Mouse (Mus musculus) left cerebral cortex, adult 18-20 months (tissue): ENCODE measurements around the gene Gm4133. TPM values are rescaled to one million over a fixed set of nuclear protein-coding genes. Genes with fewer than 3 reads are reported as not detected.
"Not testable (repeated sequence)": the region's sequence is repeated elsewhere in the genome, so short reads cannot be mapped to it uniquely, and the experiment has no call there.

Experiments
- DNase-seq, 2 experiments: peaks; one replicate each; pipeline ENCODE4 v3.0.0; 2021 to 2022; ENCODE audit warnings: low spot score in 2 of 2, mixed read lengths in 1 of 2
- long read RNA-seq, 2 experiments: library from polyadenylated mRNA; stranded (forward); transcript quantifications; one replicate each; pipeline ENCODE4 v2.0.0; 2021
- total RNA-seq, 2 experiments: library from RNA; stranded (reverse); gene quantifications; 2 replicates each; pipeline ENCODE4 v1.2.3; 2021

Gm4133 gene
- not detected for total RNA-seq
- long read RNA-seq, experiment 1 = 0 reads
- long read RNA-seq, experiment 2 = 0 reads

DNA sequence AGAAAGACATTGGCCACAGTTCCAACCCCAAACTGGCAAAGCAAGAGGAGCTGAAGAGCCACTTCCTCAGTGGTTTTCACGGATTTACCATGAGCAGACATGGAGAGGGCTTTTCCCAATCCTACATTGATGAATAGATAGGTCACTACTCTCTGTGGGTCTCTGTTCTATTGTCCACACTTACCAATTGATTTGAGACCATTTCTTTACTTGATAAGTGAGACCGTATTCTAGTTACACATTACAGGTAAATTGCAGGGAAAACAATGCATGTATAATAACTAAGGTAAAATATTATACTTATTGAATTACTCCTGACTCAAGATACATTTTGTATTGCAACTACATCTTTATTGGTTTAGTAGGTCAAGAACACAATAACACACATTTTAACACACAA, at the start of gene Gm4133:
Gene Gm4133, minus strand, starts transcription at position 101 of the 400 bp plus-strand sequence.
- not testable (repeated sequence) for DNase-seq

DNA sequence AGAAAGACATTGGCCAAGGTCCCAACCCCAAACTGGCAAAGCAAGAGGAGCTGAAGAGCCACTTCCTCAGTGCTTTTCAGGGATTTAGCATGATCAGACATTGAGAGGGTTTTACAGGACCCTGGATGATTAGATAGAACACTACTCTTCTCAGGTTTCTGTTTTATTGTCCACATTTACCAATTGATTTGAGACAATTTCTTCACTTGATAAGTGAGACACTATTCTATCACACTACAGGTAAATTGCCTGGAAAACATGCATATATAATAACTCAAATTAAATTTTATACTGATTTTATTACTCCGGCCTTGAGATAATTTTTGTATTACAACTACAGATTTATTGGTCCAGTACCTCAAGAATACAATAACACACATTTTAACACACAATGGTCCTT, 41.4 kb upstream of the Gm4133 start, which contains the start of gene Gm5728:
Gene Gm5728, minus strand, starts transcription at position 101 of the 400 bp plus-strand sequence.
- DNase-seq = not testable (repeated sequence)

Other genes starting within 250 kb of the Gm4133 start
- not detected for gene Vmn1r91, start 234.4 kb downstream of the Gm4133 start, total RNA-seq
- gene Gm16442, start 211.5 kb downstream of the Gm4133 start, total RNA-seq = not detected
- gene Vmn1r93, start 195.0 kb downstream of the Gm4133 start, total RNA-seq = not detected
- not detected for gene Vmn1r94, start 165.7 kb downstream of the Gm4133 start, total RNA-seq
- gene Vmn1r95, start 140.4 kb downstream of the Gm4133 start, total RNA-seq = not detected
- not detected for gene Gm6164, start 128.5 kb downstream of the Gm4133 start, total RNA-seq
- gene Gm4498, start 100.2 kb downstream of the Gm4133 start, total RNA-seq = not detected
- gene Gm5890, start 71.2 kb downstream of the Gm4133 start, total RNA-seq = not detected
- not detected for gene Gm5728, start 41.3 kb upstream of the Gm4133 start, total RNA-seq
- gene Vmn1r100, start 83.9 kb upstream of the Gm4133 start, total RNA-seq = not detected
- not detected for gene Vmn1r101, start 108.5 kb upstream of the Gm4133 start, total RNA-seq
- not detected for gene Gm10670, start 140.9 kb upstream of the Gm4133 start, total RNA-seq
- gene Vmn1r103, start 176.5 kb upstream of the Gm4133 start, total RNA-seq = not detected
- gene Vmn1r104, start 199.8 kb upstream of the Gm4133 start, total RNA-seq = not detected
- not detected for gene Gm5726, start 211.7 kb upstream of the Gm4133 start, total RNA-seq
- gene Gm4141, start 242.2 kb upstream of the Gm4133 start, total RNA-seq = not detected